Mouse (Mus musculus) cerebellum, postnatal 4 days (tissue): ENCODE data around the gene Olfr818.
"Not testable (repeated sequence)": the region's sequence is repeated elsewhere in the genome, so short reads cannot be mapped to it uniquely, and the experiment has no call there.

Experiments used
- DNase-seq, 2 experiments: peaks; one replicate each; pipeline ENCODE4 v3.0.0; 2022; ENCODE audit warnings: low spot score in 2 of 2, mixed read lengths in 1 of 2

Gene Olfr818

GRCm38 (mm10) chr10:129949000-129949399 is at the start of gene Olfr818:
Gene Olfr818 (minus strand): TSS chr10:129949100.
- no peak for DNase-seq

- DNase-seq, result not testable (repeated sequence)
Measured at GRCm38 (mm10) chr10:129984962-129985361, 36.1 kb upstream of the Olfr818 start, which contains the start of gene Gm10310. Gene Gm10310 (minus strand): TSS chr10:129985062.

GRCm38 (mm10) chr10:129981867-129982266 is 33.0 kb upstream of the Olfr818 start:
- DNase-seq, result not testable (repeated sequence)

- not testable (repeated sequence) for DNase-seq
Measured at GRCm38 (mm10) chr10:129976040-129976439, 27.1 kb upstream of the Olfr818 start, which contains the start of gene Olfr247. Gene Olfr247 (minus strand): TSS chr10:129976140.

- not testable (repeated sequence) for DNase-seq
Measured at GRCm38 (mm10) chr10:129972994-129973393, 24.1 kb upstream of the Olfr818 start.

DNA sequence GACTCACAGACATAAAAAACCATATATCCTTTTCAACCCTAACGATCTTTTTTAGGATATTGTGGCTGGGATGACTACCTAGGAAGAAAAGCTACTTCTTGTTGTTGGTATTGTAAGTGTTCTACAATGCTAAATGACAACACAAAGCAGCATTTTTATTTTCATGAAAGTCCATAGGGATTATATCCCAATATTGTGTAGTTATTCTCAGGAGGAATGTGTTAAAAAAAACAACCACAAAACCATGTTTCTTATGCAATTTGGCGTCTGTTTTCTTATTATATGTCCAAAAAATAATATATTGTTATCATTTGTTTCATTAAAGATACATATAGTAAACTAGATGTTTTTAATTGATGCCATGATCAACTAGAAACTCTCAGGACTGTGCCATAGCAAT is 18.3 kb upstream of the Olfr818 start, which contains the start of gene Olfr819:
Gene Olfr819 (minus strand): TSS at position 101 of the 400 bp plus-strand sequence.
- DNase-seq, result not testable (repeated sequence)

GRCm38 (mm10) chr10:129966232-129966631 is 17.3 kb upstream of the Olfr818 start:
- not testable (repeated sequence) for DNase-seq

DNA sequence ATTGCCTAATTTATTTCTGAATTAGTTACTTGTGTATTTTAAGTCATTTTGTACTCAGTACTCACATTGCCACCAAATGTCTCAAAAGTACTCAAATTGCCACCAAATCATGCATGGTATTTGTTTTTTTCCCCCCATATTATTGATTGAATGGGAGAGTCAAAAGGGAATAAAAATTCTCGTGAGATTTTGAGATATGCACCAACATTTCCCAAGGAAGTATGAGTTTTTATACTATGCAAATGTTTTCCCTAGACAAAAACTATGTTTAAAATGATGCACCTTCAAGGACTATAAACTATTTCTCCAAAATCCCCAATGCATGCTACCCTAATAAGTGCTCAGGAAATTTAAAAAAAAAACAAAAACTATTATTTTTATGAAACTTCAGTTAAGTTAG is 33.4 kb downstream of the Olfr818 start, which contains the start of gene Olfr816:
Gene Olfr816 (minus strand): TSS at position 101 of the 400 bp plus-strand sequence.
- DNase-seq, result no peak

DNA sequence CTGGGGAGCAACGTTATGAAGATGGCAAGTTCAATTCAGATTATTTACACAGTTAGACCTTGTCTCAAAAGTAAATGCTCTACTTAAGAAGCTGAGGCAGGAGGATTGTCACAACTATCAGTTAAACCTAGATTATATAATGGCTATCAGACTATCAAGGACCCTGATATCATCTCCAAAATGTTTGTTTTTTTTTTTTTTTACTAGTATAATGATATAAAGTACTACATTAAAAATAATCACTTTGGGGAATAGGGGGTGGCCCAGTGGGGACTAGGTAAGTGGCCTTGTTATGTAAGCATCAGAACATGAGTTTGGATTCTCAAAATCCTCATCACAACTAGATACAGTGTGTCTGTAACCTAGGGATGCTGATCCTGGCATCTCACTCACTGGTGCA is 43.1 kb downstream of the Olfr818 start, which contains the start of gene Olfr815:
Gene Olfr815 (minus strand): TSS at position 101 of the 400 bp plus-strand sequence.
- DNase-seq, result not testable (repeated sequence)
